Mouse (Mus musculus): ENCODE measurements at regions not wholly inside any gene's neighbourhood (a gene's known extent, or its start where the extent isn't known, plus 50 kb on each side); places are given as distances from the start of the nearest gene placed in this dataset.

- TF ChIP-seq GATA4 (IDR thresholded peaks at IDR 0.05; ENCODE audit: insufficient replicate concordance, low read length) = no peak
These were observed 53.8 kb upstream of the Nfe2l2 start for GRCm38 (mm10) chr2:75758277-75758676.

GRCm38 (mm10) chr2:75756704-75757638 is 52.5 kb upstream of the Nfe2l2 start:
- no peak for TF ChIP-seq GATA4 (IDR thresholded peaks at IDR 0.05; ENCODE audit: insufficient replicate concordance, low read length)

DNA sequence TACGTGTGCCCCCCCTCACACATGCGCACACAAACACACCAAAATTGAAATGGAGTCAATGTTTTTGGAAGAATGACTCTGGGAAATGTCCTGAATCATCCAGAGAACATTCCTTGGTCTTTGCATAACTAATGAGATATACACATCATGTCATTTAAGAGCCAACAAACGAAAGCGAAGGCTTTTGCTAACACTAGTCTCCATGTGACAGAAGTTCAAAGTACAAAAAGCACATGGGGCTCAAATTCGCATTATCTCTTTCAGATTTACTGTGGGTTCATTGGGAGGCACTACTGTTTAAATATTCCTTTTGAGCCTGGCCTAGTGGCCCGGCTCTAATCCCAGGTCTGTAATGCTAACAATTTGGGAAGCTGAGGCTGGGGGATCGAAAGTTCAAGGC is 50.2 kb upstream of the Nfe2l2 start:
- TF ChIP-seq GATA4 (IDR thresholded peaks at IDR 0.05; ENCODE audit: insufficient replicate concordance, low read length) = no peak

All from liver, adult (tissue).